Mouse (Mus musculus): Measurements from ENCODE around the gene Ms4a4a. TPM values are rescaled to one million over a fixed set of nuclear protein-coding genes. Genes with fewer than 3 reads are reported as not detected.

The Ms4a4a gene
- polyA plus RNA-seq, 1 experiment from 2014 or later = 0.57 TPM

DNA sequence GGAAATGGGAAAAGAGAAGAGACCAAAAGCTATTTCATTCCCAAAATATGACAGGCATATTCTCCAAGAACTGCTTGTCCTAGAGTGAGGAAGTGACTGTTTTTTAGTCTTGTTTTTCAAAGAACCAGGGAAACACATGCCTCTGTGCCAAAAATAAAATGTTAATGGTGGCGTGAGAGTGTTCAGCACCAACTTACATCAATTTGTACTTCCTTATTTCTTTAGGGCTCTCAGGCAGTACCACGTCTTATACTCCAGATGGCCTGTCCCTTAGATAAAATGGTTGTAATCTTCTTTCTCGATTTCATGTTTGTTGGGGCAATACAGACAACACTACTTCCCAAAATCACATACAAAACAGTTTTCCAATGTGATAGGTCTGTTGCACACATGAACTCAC is 7.0 kb upstream of the Ms4a4a start:
- H3K36me3 ChIP-seq (ENCODE audit: control insufficient read depth, insufficient read depth, low read length) = no peaks in the 10 kb centered on the region
- no peak for DNase-seq (ENCODE audit: low spot score)
- H3K9me3 ChIP-seq (replicated peaks; ENCODE audit: control insufficient read depth, low read length) = no peaks in the 10 kb centered on the region
- H3K4me3 ChIP-seq (ENCODE audit: low read depth, low read length) = no peak overlapping the region
- H3K4me2 ChIP-seq (ENCODE audit: low read length) = no peak overlapping the region
- no peak for ATAC-seq
- no peaks in the 10 kb centered on the region for H3K4me1 ChIP-seq (ENCODE audit: control insufficient read depth, insufficient read depth, low read length)
- no peak overlapping the region for H3K9ac ChIP-seq (ENCODE audit: low read length)
- WGBS = 74% methylated on average over 3 of the region's 3 CpGs
- H3K27ac ChIP-seq (ENCODE audit: low read depth, low read length) = no peak overlapping the region
- H3K27me3 ChIP-seq (replicated peaks; ENCODE audit: control insufficient read depth, insufficient read depth, low read length) = no peaks in the 10 kb centered on the region

DNA sequence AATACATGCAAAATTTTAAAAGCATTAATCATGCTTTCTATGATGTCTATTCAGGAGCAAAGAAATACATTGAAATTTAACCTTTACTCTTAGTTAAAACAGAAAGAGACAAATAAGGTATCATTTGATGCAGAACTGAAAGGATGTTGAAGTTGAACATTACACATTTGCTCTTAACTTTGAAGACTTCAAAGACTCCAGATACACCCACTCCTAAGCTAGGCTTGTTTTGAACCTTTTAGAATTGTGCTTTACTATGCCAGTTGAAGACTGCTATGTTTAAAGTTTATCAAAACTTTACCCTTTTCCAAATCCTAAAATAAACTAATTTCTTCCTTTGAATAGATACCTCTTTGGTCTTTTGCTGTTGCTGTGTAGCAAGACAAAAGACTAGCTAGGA is 4.1 kb upstream of the Ms4a4a start:
- Histone ChIP-seq H3K4me1 (ENCODE audit: control insufficient read depth, insufficient read depth, low read length) (no peaks in the 10 kb centered on the region), H3K27ac (ENCODE audit: low read depth, low read length) (no peak overlapping the region), H3K9me3 (replicated peaks; ENCODE audit: control insufficient read depth, low read length) (no peaks in the 10 kb centered on the region), H3K36me3 (ENCODE audit: control insufficient read depth, insufficient read depth, low read length) (no peaks in the 10 kb centered on the region), H3K4me2 (ENCODE audit: low read length) (no peak overlapping the region), H3K4me3 (ENCODE audit: low read depth, low read length) (no peak overlapping the region), H3K27me3 (replicated peaks; ENCODE audit: control insufficient read depth, insufficient read depth, low read length) (no peaks in the 10 kb centered on the region), H3K9ac (ENCODE audit: low read length) (no peak overlapping the region)
- ATAC-seq (no peak), DNase-seq (ENCODE audit: low spot score) (no peak)

DNA sequence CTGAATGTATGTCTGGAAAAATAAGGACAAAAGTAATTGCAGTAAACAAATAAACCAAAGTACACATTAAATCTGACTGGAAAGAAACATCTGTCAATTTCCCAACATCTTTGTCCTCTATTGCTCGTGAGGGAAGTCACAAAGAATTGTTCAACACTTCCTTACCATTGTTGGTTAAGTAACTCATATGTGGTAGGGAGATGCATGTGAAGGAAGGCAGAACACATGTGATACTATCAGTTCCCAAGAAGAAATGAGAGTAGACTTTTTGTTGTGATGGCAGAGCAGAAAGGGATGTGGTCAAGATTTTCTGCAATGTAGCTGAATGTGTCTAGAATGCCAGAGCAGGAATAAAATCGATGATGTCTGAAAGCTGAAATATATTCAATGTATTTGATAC is 1.1 kb downstream of the Ms4a4a start:
- Histone ChIP-seq H3K9ac (ENCODE audit: low read length) (no peak overlapping the region), H3K9me3 (replicated peaks; ENCODE audit: control insufficient read depth, low read length) (no peaks in the 10 kb centered on the region), H3K36me3 (ENCODE audit: control insufficient read depth, insufficient read depth, low read length) (no peaks in the 10 kb centered on the region), H3K27ac (ENCODE audit: low read depth, low read length) (no peak overlapping the region), H3K4me1 (ENCODE audit: control insufficient read depth, insufficient read depth, low read length) (no peaks in the 10 kb centered on the region), H3K4me3 (ENCODE audit: low read depth, low read length) (no peak overlapping the region), H3K4me2 (ENCODE audit: low read length) (no peak overlapping the region), H3K27me3 (replicated peaks; ENCODE audit: control insufficient read depth, insufficient read depth, low read length) (no peaks in the 10 kb centered on the region)
- 79% methylated on average over 2 of the region's 2 CpGs for WGBS
- ATAC-seq = no peak
- DNase-seq (ENCODE audit: low spot score) = no peak

DNA sequence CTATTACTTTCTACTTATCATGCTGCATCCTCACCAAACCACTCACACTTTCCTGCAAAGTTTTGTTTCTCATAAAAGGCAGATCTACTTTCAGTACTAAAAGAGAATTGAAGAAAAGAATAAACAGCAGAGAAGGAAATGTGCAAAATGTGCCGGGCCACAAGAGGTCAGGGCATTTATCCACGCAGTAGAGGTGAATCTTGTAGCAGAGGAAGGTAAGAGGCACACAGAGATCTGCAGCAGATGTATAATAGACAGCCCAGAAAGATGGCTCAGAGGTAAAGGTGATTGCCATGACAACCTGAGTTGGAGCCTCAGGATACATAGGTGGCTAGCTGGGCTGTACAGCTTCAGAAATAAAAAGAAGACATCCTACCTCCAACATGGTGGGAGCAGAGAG is 11.8 kb downstream of the Ms4a4a start:
- no peaks in the 10 kb centered on the region for H3K4me1 ChIP-seq (ENCODE audit: control insufficient read depth, insufficient read depth, low read length)
- no peaks in the 10 kb centered on the region for H3K36me3 ChIP-seq (ENCODE audit: control insufficient read depth, insufficient read depth, low read length)
- no peak for DNase-seq (ENCODE audit: low spot score)
- H3K27ac ChIP-seq (ENCODE audit: low read depth, low read length) = no peak overlapping the region
- WGBS = 76% methylated on average over 2 of the region's 2 CpGs
- no peak for ATAC-seq
- no peak overlapping the region for H3K4me2 ChIP-seq (ENCODE audit: low read length)
- no peak overlapping the region for H3K4me3 ChIP-seq (ENCODE audit: low read depth, low read length)
- no peak overlapping the region for H3K9ac ChIP-seq (ENCODE audit: low read length)
- no peaks in the 10 kb centered on the region for H3K27me3 ChIP-seq (replicated peaks; ENCODE audit: control insufficient read depth, insufficient read depth, low read length)
- no peaks in the 10 kb centered on the region for H3K9me3 ChIP-seq (replicated peaks; ENCODE audit: control insufficient read depth, low read length)

DNA sequence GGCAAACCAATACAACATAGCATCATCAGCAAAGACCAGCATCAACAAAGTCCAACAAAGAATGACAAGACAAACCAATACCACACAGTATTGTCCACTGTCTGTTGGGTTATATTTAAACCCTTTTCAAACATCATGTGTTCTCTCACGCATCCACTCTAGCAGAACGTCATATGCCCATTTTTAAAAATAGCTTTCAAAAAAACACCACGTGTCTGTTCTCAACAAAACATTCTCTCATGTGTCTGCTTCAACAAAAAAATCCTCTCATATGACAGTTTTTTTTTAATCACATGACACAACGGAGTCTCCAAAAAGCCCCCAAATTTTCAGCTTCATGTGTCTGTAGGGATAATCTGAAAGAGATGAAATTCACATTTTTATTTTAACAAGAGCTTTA is 12.4 kb downstream of the Ms4a4a start:
- Histone ChIP-seq H3K9ac (ENCODE audit: low read length) (no peak overlapping the region), H3K9me3 (replicated peaks; ENCODE audit: control insufficient read depth, low read length) (no peaks in the 10 kb centered on the region), H3K36me3 (ENCODE audit: control insufficient read depth, insufficient read depth, low read length) (no peaks in the 10 kb centered on the region), H3K4me1 (ENCODE audit: control insufficient read depth, insufficient read depth, low read length) (no peaks in the 10 kb centered on the region), H3K4me2 (ENCODE audit: low read length) (no peak overlapping the region), H3K4me3 (ENCODE audit: low read depth, low read length) (no peak overlapping the region), H3K27ac (ENCODE audit: low read depth, low read length) (no peak overlapping the region), H3K27me3 (replicated peaks; ENCODE audit: control insufficient read depth, insufficient read depth, low read length) (no peaks in the 10 kb centered on the region)
- 92% methylated on average over 4 of the region's 4 CpGs for WGBS
- ATAC-seq (no peak), DNase-seq (ENCODE audit: low spot score) (no peak)

DNA sequence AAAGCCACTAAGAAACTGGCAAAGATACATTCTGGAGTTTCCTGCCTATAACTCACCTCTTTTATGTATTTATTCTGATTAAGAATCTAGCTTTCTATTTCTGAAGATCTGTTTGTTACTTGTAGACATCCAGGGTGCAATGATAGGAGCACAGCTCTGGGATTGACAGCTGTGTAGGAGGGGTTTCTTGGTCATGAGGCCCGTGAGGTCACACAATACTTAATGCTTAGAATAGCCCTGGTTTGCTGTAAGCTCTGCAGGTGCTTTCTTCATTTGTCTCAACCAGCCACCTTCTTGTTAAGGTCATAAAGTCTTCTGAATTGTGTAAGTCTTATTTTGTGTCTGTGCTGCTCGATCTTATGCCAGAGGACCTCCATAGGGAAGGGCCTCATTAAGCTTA is 13.6 kb downstream of the Ms4a4a start:
- ATAC-seq = no peak

DNA sequence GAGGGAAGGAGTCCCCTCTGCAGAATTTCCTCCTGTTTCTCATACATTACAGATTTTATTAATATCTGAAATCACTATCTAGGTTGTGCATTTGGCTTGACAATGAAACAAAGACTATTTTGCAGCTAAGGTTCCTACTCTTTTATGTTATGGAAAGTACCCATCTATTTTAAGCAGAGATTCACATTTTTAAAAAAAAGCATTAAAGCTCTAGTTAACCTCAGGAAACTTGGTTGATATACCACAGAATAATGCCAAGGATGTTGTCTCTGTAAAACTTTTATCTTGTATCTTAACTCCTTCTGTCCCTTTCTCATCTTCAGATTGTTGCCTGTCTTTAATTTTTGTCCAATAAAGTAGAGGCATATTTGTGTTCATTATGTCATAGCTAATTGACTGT is 20.4 kb downstream of the Ms4a4a start:
- Histone ChIP-seq H3K4me3 (ENCODE audit: low read depth, low read length) (no peak overlapping the region), H3K27ac (ENCODE audit: low read depth, low read length) (no peak overlapping the region), H3K4me2 (ENCODE audit: low read length) (no peak overlapping the region), H3K9ac (ENCODE audit: low read length) (no peak overlapping the region), H3K27me3 (replicated peaks; ENCODE audit: control insufficient read depth, insufficient read depth, low read length) (no peaks in the 10 kb centered on the region), H3K36me3 (ENCODE audit: control insufficient read depth, insufficient read depth, low read length) (no peaks in the 10 kb centered on the region), H3K4me1 (ENCODE audit: control insufficient read depth, insufficient read depth, low read length) (no peaks in the 10 kb centered on the region), H3K9me3 (replicated peaks; ENCODE audit: control insufficient read depth, low read length) (no peaks in the 10 kb centered on the region)
- ATAC-seq (no peak), DNase-seq (ENCODE audit: low spot score) (no peak)

More for the DNA sequence above, 13.6 kb downstream of the Ms4a4a start:
- Histone ChIP-seq H3K27me3 (replicated peaks; ENCODE audit: control insufficient read depth, insufficient read depth, low read length) (no peaks in the 10 kb centered on the region), H3K36me3 (ENCODE audit: control insufficient read depth, insufficient read depth, low read length) (no peaks in the 10 kb centered on the region), H3K4me3 (ENCODE audit: low read depth, low read length) (no peak overlapping the region), H3K4me1 (ENCODE audit: control insufficient read depth, insufficient read depth, low read length) (no peaks in the 10 kb centered on the region), H3K27ac (ENCODE audit: low read depth, low read length) (no peak overlapping the region), H3K9me3 (replicated peaks; ENCODE audit: control insufficient read depth, low read length) (no peaks in the 10 kb centered on the region), H3K4me2 (ENCODE audit: low read length) (no peak overlapping the region), H3K9ac (ENCODE audit: low read length) (no peak overlapping the region)
- DNase-seq (ENCODE audit: low spot score) = no peak
- 77% methylated on average over 2 of the region's 2 CpGs for WGBS

DNA sequence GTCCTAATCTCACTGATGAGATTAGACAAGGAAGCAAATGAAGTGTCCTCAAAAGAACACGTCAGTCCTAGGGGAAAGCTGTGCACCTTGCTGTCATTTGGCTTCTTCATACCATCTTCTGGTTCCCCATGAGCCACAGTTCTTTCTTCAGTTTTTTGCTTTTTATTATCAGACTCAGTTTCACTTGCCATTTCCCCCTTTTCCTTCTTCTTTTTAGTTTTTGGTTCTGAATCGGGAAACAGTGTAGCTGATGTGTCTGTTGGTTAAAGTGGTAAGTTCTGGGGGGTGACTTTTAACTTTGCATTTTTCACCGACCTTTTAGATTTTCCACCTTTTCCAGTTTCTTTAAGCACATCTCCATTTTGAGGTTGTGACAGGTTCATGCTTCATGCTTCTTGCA is 29.2 kb downstream of the Ms4a4a start, which contains the start of gene Ms4a4c:
Gene Ms4a4c (plus strand): TSS at position 244 of the 400 bp plus-strand sequence.
- Histone ChIP-seq H3K36me3 (ENCODE audit: control insufficient read depth, insufficient read depth, low read length) (no peaks in the 10 kb centered on the region), H3K4me2 (ENCODE audit: low read length) (no peak within 1 kb of the TSS), H3K27me3 (replicated peaks; ENCODE audit: control insufficient read depth, insufficient read depth, low read length) (no peaks in the 10 kb centered on the region), H3K4me3 (ENCODE audit: low read depth, low read length) (no peak within 1 kb of the TSS), H3K27ac (ENCODE audit: low read depth, low read length) (no peak within 1 kb of the TSS), H3K9me3 (replicated peaks; ENCODE audit: control insufficient read depth, low read length) (no peaks in the 10 kb centered on the region), H3K9ac (ENCODE audit: low read length) (no peak within 1 kb of the TSS), H3K4me1 (ENCODE audit: control insufficient read depth, insufficient read depth, low read length) (no peaks in the 10 kb centered on the region)
- DNase-seq (ENCODE audit: low spot score) (no peak), ATAC-seq (no peak)
- 84% methylated on average over 3 of the region's 3 CpGs for WGBS

DNA sequence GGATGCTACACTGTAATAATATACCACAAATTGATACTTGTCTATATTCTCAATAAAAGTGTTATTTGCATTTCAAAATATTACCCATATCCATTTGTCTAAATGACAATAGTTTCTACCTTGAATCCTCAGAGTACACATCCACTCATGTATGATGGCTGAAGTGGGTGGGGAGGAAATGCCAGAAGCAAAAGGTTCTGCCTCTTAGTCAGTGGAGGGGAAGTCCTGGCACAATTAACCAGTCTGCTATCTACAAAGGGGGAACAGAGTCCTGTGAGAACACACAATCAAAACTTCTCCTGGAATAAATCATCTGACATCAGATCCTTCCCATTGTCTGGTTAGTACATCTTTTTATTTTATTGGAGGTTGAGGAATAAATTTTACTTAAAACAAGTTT is 32.1 kb downstream of the Ms4a4a start:
- Histone ChIP-seq H3K9me3 (replicated peaks; ENCODE audit: control insufficient read depth, low read length) (no peaks in the 10 kb centered on the region), H3K27ac (ENCODE audit: low read depth, low read length) (no peak overlapping the region), H3K4me1 (ENCODE audit: control insufficient read depth, insufficient read depth, low read length) (no peaks in the 10 kb centered on the region), H3K36me3 (ENCODE audit: control insufficient read depth, insufficient read depth, low read length) (no peaks in the 10 kb centered on the region), H3K9ac (ENCODE audit: low read length) (no peak overlapping the region), H3K27me3 (replicated peaks; ENCODE audit: control insufficient read depth, insufficient read depth, low read length) (no peaks in the 10 kb centered on the region), H3K4me3 (ENCODE audit: low read depth, low read length) (no peak overlapping the region), H3K4me2 (ENCODE audit: low read length) (no peak overlapping the region)
- no peak for ATAC-seq
- no peak for DNase-seq (ENCODE audit: low spot score)

DNA sequence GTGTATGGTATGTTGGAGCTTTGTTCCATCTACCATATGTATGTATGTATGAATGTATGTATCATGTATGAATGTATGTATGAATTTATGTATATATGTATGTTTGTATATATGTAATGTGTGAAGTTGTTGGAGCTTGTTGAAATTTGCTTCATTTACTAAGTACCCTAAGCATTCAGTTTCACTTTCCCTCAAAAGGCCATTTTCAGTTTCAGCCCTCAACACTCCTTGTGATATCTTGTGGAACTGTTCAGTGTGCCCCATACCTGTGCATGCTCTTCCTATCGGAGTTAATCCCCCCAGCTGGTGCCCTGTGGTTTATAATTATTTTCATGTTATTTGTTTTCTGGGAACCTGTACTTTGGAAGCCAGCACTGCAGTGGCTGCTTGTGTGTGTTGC is 33.3 kb downstream of the Ms4a4a start:
- H3K4me3 ChIP-seq (ENCODE audit: low read depth, low read length) = no peak overlapping the region
- H3K4me1 ChIP-seq (ENCODE audit: control insufficient read depth, insufficient read depth, low read length) = no peaks in the 10 kb centered on the region
- WGBS = 92% methylated on average over 1 of the region's 1 CpGs
- H3K9me3 ChIP-seq (replicated peaks; ENCODE audit: control insufficient read depth, low read length) = no peaks in the 10 kb centered on the region
- no peaks in the 10 kb centered on the region for H3K36me3 ChIP-seq (ENCODE audit: control insufficient read depth, insufficient read depth, low read length)
- no peak for DNase-seq (ENCODE audit: low spot score)
- no peak overlapping the region for H3K9ac ChIP-seq (ENCODE audit: low read length)
- no peak overlapping the region for H3K4me2 ChIP-seq (ENCODE audit: low read length)
- H3K27me3 ChIP-seq (replicated peaks; ENCODE audit: control insufficient read depth, insufficient read depth, low read length) = no peaks in the 10 kb centered on the region
- no peak for ATAC-seq
- H3K27ac ChIP-seq (ENCODE audit: low read depth, low read length) = no peak overlapping the region
